Mouse (Mus musculus): ENCODE results near the gene Cbln3.

The Cbln3 gene

GRCm38 (mm10) chr14:55878316-55878940, 5.8 kb downstream of the Cbln3 start:
- DNase-seq, result peak in 1 of 2 experiments; percentile 28

GRCm38 (mm10) chr14:55877469-55878315, 6.5 kb downstream of the Cbln3 start:
- DNase-seq, result peak in 1 of 2 experiments; percentile 34

DNA sequence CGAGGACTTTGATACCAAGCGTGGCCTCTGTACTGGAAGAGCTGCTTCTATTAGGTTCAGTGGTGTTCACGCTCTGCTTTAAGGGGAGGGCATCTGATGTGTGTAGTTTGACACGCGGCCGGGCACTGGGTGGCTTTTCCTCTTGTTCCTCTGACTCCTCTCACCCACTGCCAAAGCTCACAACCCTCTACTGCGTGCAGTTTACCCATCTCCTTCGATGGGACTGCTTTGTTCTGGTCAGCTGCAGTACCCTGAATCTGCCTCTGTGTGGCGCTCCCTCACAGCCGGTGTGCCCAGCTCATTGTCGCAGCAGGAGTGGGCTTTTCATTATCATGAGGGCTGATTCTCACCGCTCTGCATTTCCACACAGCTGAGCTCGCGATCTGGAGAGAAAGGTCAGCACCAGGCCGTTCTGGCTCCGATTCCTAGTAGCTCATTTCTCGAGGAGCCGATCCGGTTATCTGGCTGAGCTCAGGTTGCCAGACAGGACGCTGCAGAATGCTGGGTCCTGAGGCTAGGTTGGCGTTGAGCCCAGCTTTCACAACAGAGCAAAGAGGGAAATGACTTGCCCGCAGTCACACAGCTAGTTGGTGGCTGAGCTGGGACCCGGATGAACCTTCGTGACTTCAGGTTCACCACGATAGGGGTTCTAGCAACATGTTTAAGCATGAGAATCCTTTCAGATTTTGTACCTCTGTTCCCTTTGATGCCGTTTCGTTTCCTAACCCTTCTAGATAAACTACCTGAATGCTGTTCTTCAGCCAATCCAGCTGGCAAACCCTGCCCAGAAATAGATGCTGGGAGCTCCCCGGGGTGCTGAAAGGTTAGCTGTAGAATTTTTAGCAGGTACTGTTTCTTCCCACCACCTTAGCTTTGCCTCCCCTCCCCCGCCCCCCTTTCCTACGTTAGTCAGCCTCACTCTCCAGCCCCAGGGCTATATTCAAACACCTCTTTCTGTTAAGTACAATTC, 10.2 kb downstream of the Cbln3 start:
- peak; percentile 77 to 81 for DNase-seq

- DNase-seq, result peak in 1 of 2 experiments; percentile 26
Observed at GRCm38 (mm10) chr14:55873242-55873713, 10.9 kb downstream of the Cbln3 start.

- no peak for DNase-seq
Observed at GRCm38 (mm10) chr14:55872551-55872950, 11.6 kb downstream of the Cbln3 start.

GRCm38 (mm10) chr14:55872039-55872438, 12.2 kb downstream of the Cbln3 start:
- DNase-seq, result peak in 1 of 2 experiments; percentile 35

GRCm38 (mm10) chr14:55869538-55869937, 14.7 kb downstream of the Cbln3 start:
- no peak for DNase-seq

GRCm38 (mm10) chr14:55868230-55869026, 15.8 kb downstream of the Cbln3 start:
- DNase-seq, result no peak

DNA sequence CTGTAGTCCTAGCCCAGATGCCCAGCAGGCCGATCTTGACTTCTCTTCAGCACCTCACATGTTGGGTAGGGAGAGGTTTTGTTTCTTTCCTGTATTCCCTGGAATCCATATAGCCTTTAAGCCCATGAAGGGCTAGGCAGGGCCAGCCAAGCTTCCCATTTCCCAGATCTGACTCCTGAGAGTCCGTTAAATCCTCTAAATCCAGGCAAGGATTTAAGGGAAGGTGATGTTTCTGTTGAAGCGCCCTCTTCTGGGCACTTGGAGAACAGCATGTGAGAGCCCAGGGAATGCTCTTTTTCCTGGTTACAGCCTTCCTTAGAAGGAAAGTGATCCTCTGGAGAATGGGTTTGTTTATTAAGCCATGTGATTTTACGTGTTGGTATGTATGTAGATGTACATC, 17.2 kb downstream of the Cbln3 start:
- peak; percentile 61 to 80 for DNase-seq

- DNase-seq, result peak; percentile 80 to 87
Observed at GRCm38 (mm10) chr14:55863773-55864172, 20.4 kb downstream of the Cbln3 start.

DNA sequence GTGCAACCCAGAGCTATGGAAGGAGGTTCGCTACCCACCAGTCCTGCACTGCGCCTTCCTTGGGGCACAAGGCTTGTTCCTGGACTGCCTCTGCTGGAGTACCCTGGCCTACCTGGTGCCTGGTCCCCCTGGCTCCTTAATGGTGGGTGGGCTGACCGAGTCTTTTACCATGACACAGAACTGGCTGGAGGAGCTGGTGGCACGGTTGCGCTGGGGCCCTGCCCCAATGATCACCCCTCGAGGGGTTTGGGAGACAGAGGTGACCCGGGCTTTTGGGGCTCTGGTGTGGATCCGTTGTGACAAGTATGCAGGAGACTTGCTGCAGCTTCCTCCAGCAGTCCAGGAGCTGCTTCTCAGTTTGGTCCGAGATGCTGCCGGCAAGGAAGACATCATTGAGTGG, 21.2 kb downstream of the Cbln3 start:
- no peak for DNase-seq

DNA sequence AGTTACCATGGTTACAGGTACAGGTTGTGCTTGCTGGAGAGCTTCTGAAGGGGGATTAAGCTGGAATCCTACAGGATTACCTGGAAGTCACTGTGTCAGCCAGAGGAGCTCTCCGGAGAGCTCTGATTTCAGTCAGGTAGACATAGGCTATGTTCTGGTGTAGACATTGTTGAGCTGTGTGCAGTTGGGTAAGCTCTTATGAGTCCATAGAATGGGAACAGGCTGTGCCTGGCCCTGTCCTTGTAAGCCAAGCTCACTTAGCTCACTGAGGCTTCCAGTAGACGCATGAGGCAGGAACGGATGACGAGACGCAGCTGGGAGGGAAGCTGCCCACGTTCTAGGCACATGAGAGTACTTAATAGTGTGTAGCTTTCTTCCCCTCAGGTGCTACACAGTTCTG, 22.0 kb downstream of the Cbln3 start:
- DNase-seq, result no peak

- DNase-seq, result no peak
Observed at GRCm38 (mm10) chr14:55857588-55857987, 26.6 kb downstream of the Cbln3 start.

- peak; percentile 73 to 82 for DNase-seq
Observed at GRCm38 (mm10) chr14:55855101-55855561, 29.1 kb downstream of the Cbln3 start.

DNA sequence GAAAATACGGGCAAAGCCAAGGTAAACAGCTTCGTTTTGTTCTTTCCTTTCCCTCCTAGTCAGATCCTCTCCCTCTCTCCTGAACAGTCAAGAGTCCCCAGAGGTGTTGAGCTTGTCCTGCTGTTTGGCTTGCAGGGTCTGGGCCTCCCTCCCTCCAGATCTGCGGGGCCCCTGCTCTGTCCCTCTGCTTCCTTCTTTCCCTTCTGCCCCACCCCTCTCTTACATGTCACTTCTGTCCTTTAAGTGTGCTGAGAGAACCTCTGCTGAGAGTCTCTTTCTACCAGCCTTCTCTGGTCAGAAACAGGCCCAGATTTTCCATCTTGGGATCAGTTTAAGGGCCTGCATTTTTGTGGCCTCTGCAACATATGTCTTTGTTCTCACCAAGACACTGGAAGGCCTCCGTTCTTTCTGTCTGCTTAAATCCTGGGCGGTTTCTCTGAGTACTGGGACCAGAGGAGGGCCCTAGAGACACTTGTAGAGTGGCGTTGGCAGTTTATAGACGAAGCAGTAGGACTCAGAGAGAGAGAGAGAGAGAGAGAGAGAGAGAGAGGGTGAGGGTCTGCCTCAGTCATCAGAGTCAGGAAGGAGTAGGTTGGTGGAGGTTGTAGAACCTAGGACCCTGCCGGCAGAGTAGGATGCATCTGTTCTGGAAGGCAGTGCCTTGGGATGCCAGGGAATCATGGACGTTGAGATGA, 29.6 kb downstream of the Cbln3 start:
- no peak for DNase-seq

DNA sequence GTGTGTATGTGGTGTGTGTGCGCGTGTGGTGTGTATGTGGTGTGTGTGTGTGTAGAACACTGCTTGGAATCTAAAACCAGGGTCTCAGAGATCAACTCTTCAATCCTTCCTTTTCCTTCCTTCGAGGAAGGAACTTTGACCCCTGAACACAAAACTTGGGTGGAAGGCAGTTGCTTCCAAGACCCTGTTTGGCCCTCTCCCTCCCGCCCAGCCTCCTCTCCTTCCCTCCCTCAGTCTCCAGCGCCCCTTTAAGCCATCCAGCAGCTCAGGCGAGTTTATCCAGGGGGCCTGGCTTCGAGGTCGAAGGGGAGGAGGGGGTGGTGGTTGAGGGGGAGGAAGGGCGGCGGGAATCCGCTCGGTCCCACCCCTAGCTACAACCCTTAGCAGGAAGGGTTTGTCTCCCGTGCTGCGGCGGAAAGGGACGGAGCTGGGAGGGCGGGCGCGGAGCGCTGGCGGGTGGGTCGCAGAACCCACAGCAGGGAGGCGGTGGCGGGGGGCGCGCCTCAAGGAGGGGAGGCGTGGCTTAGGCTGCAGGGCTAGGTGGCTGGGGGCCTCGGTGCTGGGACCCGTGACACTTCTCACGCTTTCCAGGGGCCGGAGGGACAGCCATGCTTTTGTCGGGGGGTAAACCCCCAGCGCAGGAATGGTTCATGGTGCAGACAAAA, 30.4 kb downstream of the Cbln3 start, which contains the start of gene Nynrin:
Gene Nynrin (plus strand): TSS at position 390 of the 665 bp plus-strand sequence.
- peak; percentile 72 to 87 for DNase-seq

DNA sequence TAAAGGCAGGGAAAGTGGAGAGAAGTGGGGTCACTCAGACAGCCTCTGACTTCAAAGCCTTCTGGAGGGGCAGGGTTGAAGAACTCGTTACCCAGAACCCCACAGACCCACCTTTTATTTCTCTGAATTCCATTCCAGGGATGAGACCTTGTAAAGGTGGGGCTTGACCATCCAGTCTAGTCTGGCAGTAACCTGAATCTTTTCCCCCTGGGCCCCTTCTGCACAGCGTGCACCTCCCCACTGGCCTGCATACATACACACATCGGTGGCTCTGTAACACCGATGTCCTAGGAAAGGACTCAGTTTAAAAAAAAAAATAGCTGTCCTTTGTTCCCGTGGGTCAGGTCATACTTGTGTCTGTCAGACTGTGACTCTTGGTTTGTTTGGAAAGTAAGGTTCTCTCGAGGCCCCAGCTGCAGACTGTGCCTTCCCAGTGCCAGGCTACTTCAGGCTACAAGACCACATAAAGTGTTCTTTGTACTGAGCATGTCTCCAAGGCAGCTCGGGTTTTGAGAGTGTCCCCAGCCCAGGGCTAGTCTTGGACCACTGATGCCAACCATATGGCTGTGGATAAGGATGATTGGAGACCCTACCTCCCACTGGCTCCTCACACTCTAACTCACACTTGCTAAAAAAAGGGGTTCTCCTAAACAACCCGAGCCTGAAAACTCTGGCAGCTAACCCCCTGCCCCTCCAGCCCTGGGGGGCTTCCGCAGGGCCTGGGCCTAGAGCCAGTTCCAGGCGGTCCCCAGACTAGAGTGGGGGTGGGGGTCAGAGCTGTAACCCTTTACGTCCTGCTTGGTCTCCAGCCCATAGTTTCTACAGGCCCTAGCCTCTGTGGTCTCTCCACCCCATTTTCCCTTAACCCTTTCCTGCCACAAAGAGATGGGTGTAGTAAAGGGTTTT, 31.3 kb downstream of the Cbln3 start:
- DNase-seq, result no peak

GRCm38 (mm10) chr14:55850885-55851284, 33.3 kb downstream of the Cbln3 start:
- no peak for DNase-seq
